Mouse (Mus musculus): ENCODE data around the gene Larp1b.

DNA sequence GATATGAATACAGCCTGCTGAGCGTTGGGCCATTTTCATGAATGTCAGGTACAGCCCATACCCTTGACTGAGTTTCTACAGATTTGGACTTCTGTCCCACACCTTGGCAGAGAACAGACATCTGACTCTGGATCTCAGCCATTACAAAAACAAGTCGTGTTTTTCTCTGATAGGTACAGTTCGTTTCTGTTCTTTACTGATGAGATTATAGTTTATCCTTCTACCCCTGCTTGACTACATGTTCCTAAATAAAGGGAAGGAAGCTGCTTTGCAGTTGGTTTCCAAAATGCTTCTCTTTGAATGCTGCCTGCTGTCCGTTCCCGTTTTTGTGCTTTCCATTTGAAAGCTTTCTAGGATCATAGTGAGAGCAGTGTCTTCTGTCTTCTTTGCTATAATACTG is 37.9 kb downstream of the Larp1b start:
- no peak for TF ChIP-seq CTCF (IDR thresholded peaks at IDR 0.05; ENCODE audit: control insufficient read depth, insufficient read depth, insufficient replicate concordance, low read depth, low read length)
- no peak for TF ChIP-seq POLR2A (IDR thresholded peaks at IDR 0.05; ENCODE audit: control insufficient read depth, low read depth, low read length)
